Mouse (Mus musculus): Measurements from ENCODE around the gene Sec31a. TPM values are rescaled to one million over a fixed set of nuclear protein-coding genes. Genes with fewer than 3 reads are reported as not detected.
A peak's percentile ranks its signal among the peaks of the same experiment; 100 is the strongest.

The Sec31a gene
- polyA plus RNA-seq, 2 experiments: 43.6 to 48.5 TPM

DNA sequence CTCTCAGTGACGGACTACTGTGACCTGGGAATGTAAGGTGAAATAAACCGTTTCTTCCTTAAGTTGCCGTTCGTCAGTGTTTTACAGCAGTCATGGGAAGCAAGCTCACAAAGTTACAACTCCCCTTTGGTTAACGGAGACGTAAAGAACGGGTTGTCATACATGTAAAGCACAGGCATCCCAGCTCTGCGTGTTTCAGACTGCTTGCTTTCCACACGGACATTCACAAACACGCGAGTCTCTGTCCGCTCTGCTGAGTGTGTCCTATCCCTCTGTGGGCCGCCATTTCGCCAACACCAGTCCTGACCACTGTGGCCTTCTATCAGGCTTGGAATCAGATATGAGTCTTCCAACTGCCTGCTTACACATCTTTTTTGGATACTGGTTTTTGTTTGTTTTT is 22.8 kb upstream of the Sec31a start:
- 89% methylated on average over 14 of the region's 14 CpGs for WGBS (ENCODE audit: insufficient replicate concordance)

GRCm38 (mm10) chr5:100437917-100438316 is 21.9 kb upstream of the Sec31a start:
- H3K9ac ChIP-seq (replicated peaks): no peak overlapping the region
- no peak overlapping the region for H3K27ac ChIP-seq
- H3K4me3 ChIP-seq (ENCODE audit: insufficient read depth in 1 of 2, low read depth in 2 of 2, low read length in 2 of 2): no peak overlapping the region
- H3K4me2 ChIP-seq (ENCODE audit: low read depth): no peak overlapping the region
- ATAC-seq (ENCODE audit: insufficient read depth): no peak
- TF ChIP-seq EP300 (IDR thresholded peaks at IDR 0.05; ENCODE audit: low read depth) (no peak), CTCF (IDR thresholded peaks at IDR 0.05; ENCODE audit: low read depth) (no peak)
- no peak for DNase-seq (ENCODE audit: low read depth in 3 of 3, low spot score in 3 of 3)
- H3K4me1 ChIP-seq (replicated peaks; ENCODE audit: control insufficient read depth in 2 of 2, insufficient read depth in 2 of 2, low read length in 1 of 2): no peaks in the 10 kb centered on the region
- H3K36me3 ChIP-seq (replicated peaks; ENCODE audit: control insufficient read depth, insufficient read depth, low read depth): peaks cover 13% of the 10 kb centered on the region
- whole genome bisulfite sequencing (ENCODE audit: insufficient replicate concordance): 89% methylated on average over 5 of the region's 5 CpGs
- H3K27me3 ChIP-seq (ENCODE audit: control insufficient read depth, insufficient read depth, low read length): no peaks in the 10 kb centered on the region
- H3K9me3 ChIP-seq (ENCODE audit: control insufficient read depth, low read length): no peaks in the 10 kb centered on the region

More for the DNA sequence above, 22.8 kb upstream of the Sec31a start:
- no peak for ATAC-seq (ENCODE audit: insufficient read depth)
- Histone ChIP-seq H3K9ac (replicated peaks) (no peak overlapping the region), H3K4me3 (ENCODE audit: insufficient read depth in 1 of 2, low read depth in 2 of 2, low read length in 2 of 2) (no peak overlapping the region), H3K36me3 (replicated peaks; ENCODE audit: control insufficient read depth, insufficient read depth, low read depth) (peaks cover 18% of the 10 kb centered on the region), H3K27me3 (ENCODE audit: control insufficient read depth, insufficient read depth, low read length) (no peaks in the 10 kb centered on the region), H3K27ac (no peak overlapping the region), H3K9me3 (ENCODE audit: control insufficient read depth, low read length) (no peaks in the 10 kb centered on the region), H3K4me1 (replicated peaks; ENCODE audit: control insufficient read depth in 2 of 2, insufficient read depth in 2 of 2, low read length in 1 of 2) (no peaks in the 10 kb centered on the region), H3K4me2 (ENCODE audit: low read depth) (no peak overlapping the region)
- TF ChIP-seq EP300 (IDR thresholded peaks at IDR 0.05; ENCODE audit: low read depth) (no peak), CTCF (IDR thresholded peaks at IDR 0.05; ENCODE audit: low read depth) (no peak)
- DNase-seq (ENCODE audit: low read depth in 3 of 3, low spot score in 3 of 3): no peak

DNA sequence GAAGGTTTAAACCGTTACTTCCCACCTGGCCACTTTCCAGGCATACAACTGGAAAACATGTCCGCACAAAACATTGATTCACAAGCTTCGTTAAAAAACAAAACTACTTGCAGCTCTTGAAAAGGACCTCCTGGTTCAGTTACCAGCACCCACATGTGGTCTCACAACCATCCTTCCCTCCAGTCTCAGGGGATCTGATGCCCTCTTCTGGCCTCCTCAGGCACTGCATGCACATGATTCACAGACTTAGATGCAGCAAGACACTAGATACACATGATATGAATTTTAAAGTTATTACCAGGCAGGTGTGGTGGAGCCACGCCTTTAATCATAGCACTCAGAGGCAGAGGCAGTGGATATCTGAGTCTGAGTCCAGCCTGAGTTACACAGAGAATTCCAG is 21.1 kb upstream of the Sec31a start:
- DNase-seq (ENCODE audit: low read depth in 3 of 3, low spot score in 3 of 3) (no peak), ATAC-seq (ENCODE audit: insufficient read depth) (no peak)
- 92% methylated on average over 4 of the region's 4 CpGs for WGBS (ENCODE audit: insufficient replicate concordance)
- Histone ChIP-seq H3K4me2 (ENCODE audit: low read depth) (no peak overlapping the region), H3K4me3 (ENCODE audit: insufficient read depth in 1 of 2, low read depth in 2 of 2, low read length in 2 of 2) (no peak overlapping the region), H3K4me1 (replicated peaks; ENCODE audit: control insufficient read depth in 2 of 2, insufficient read depth in 2 of 2, low read length in 1 of 2) (no peaks in the 10 kb centered on the region), H3K9ac (replicated peaks) (no peak overlapping the region), H3K27ac (no peak overlapping the region), H3K9me3 (ENCODE audit: control insufficient read depth, low read length) (no peaks in the 10 kb centered on the region), H3K27me3 (ENCODE audit: control insufficient read depth, insufficient read depth, low read length) (no peaks in the 10 kb centered on the region), H3K36me3 (replicated peaks; ENCODE audit: control insufficient read depth, insufficient read depth, low read depth) (peaks cover 12% of the 10 kb centered on the region)
- TF ChIP-seq EP300 (IDR thresholded peaks at IDR 0.05; ENCODE audit: low read depth) (no peak), CTCF (IDR thresholded peaks at IDR 0.05; ENCODE audit: low read depth) (peak; percentile 66)

DNA sequence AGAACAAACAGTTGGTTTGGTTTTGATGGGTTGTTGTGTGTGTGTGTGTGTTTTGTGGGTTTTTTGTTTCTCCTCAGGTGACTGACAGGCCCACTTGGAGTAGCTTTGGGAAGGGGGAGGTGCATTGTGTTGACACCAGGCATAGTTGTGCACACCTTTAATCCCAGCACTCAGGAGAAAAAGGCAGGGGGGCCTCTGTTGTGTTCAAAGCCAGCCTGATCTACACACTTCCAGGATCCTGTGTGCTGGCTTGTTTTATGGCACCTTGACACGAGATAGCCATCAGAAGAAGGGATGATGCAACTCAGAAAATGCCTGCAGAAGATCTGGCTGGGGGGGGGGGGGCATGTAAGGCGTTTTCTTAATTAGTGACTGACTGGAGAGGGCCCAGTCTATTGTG is 14.9 kb upstream of the Sec31a start:
- H3K9me3 ChIP-seq (ENCODE audit: control insufficient read depth, low read length): no peaks in the 10 kb centered on the region
- 30% methylated on average over 2 of the region's 2 CpGs for whole genome bisulfite sequencing (ENCODE audit: insufficient replicate concordance)
- H3K27me3 ChIP-seq (ENCODE audit: control insufficient read depth, insufficient read depth, low read length): no peaks in the 10 kb centered on the region
- peaks cover 16 to 36% of the 10 kb centered on the region in 2 experiments for H3K4me1 ChIP-seq (replicated peaks; ENCODE audit: control insufficient read depth in 2 of 2, insufficient read depth in 2 of 2, low read length in 1 of 2)
- DNase-seq (ENCODE audit: low read depth in 3 of 3, low spot score in 3 of 3) (no peak), ATAC-seq (ENCODE audit: insufficient read depth) (no peak)
- H3K27ac ChIP-seq: no peak overlapping the region
- H3K4me2 ChIP-seq (ENCODE audit: low read depth): peak overlapping the region; percentile 95
- H3K36me3 ChIP-seq (replicated peaks; ENCODE audit: control insufficient read depth, insufficient read depth, low read depth): peaks cover 12% of the 10 kb centered on the region
- no peak for TF ChIP-seq CTCF (IDR thresholded peaks at IDR 0.05; ENCODE audit: low read depth)
- no peak for TF ChIP-seq EP300 (IDR thresholded peaks at IDR 0.05; ENCODE audit: low read depth)
- H3K9ac ChIP-seq (replicated peaks): peak overlapping the region; percentile 59
- H3K4me3 ChIP-seq (ENCODE audit: insufficient read depth in 1 of 2, low read depth in 2 of 2, low read length in 2 of 2): no peak overlapping the region

- H3K27me3 ChIP-seq (ENCODE audit: control insufficient read depth, insufficient read depth, low read length): no peaks in the 10 kb centered on the region
- H3K9me3 ChIP-seq (ENCODE audit: control insufficient read depth, low read length): no peaks in the 10 kb centered on the region
- peak overlapping the region; percentile 59 for H3K9ac ChIP-seq (replicated peaks)
- WGBS (ENCODE audit: insufficient replicate concordance): 2% methylated on average over 11 of the region's 11 CpGs
- no peak for DNase-seq (ENCODE audit: low read depth in 3 of 3, low spot score in 3 of 3)
- peaks cover 12% of the 10 kb centered on the region for H3K36me3 ChIP-seq (replicated peaks; ENCODE audit: control insufficient read depth, insufficient read depth, low read depth)
- peak overlapping the region; percentile 95 for H3K4me2 ChIP-seq (ENCODE audit: low read depth)
- peak overlapping the region; percentile 62 to 91 for H3K4me3 ChIP-seq (ENCODE audit: insufficient read depth in 1 of 2, low read depth in 2 of 2, low read length in 2 of 2)
- TF ChIP-seq EP300 (IDR thresholded peaks at IDR 0.05; ENCODE audit: low read depth): no peak
- TF ChIP-seq CTCF (IDR thresholded peaks at IDR 0.05; ENCODE audit: low read depth): no peak
- peaks cover 16 to 36% of the 10 kb centered on the region in 2 experiments for H3K4me1 ChIP-seq (replicated peaks; ENCODE audit: control insufficient read depth in 2 of 2, insufficient read depth in 2 of 2, low read length in 1 of 2)
- peak overlapping the region; percentile 3 for H3K27ac ChIP-seq
- ATAC-seq (ENCODE audit: insufficient read depth): peak; percentile 20; the same call in 1 of the 2 replicates
These were observed 14.0 kb upstream of the Sec31a start for GRCm38 (mm10) chr5:100430076-100430390.

Measured in liver, embryonic 14.5 days (tissue).